Comparison of ENCODE assay signal across 7 mouse cellular contexts in genomic region chr16:90384846-90385245, GRCm38 (mm10). TPM values are rescaled to one million over a fixed set of nuclear protein-coding genes. Genes with fewer than 3 reads are reported as not detected.
DNase-seq lines count a peak whose midpoint lies in the region; ATAC-seq and TF ChIP-seq lines count a peak whose summit lies in the region.

No protein-coding gene starts in this region.

- TF ChIP-seq POLR2A in brain, embryonic 14.5 days (IDR thresholded peaks at IDR 0.05; ENCODE audit: borderline replicate concordance, extremely low read depth, insufficient read depth, insufficient read length, poor library complexity, severe bottlenecking), result no peak

- no peak for DNase-seq in ES-E14 (ENCODE audit: low read depth, low spot score)
- DNase-seq in brain, embryonic 14.5 days (ENCODE audit: low read depth), result peak; percentile 69
- peak; percentile 43 for DNase-seq in mesoderm, embryonic 11.5 days (ENCODE audit: low read depth, low spot score)
- no peak for DNase-seq in ovary, adult 18-20 months (ENCODE audit: low spot score)
- DNase-seq in layer of hippocampus, adult 8-10 months (ENCODE audit: low spot score in 2 of 2), result no peak
- no peak for DNase-seq in right cerebral cortex, adult 18-20 months

- ATAC-seq in hindbrain, embryonic 13.5 days (ENCODE audit: low FRiP score), result no peak

- H3K9me3 ChIP-seq in ES-E14 (ENCODE audit: control insufficient read depth, insufficient read depth, low read depth, low read length), result no peaks in the 10 kb centered on the region
- peaks cover 4% of the 10 kb centered on the region; the same call in 1 of the 2 replicates for H3K9me3 ChIP-seq in hindbrain, embryonic 13.5 days

- H3K4me1 ChIP-seq in ES-E14 (ENCODE audit: control insufficient read depth in 2 of 2, insufficient read depth in 2 of 2, low read length in 2 of 2, poor library complexity in 1 of 2), result peaks cover 3 to 9% of the 10 kb centered on the region in 2 experiments; a peak in 3 of 4 replicates
- peaks cover 50% of the 10 kb centered on the region for H3K4me1 ChIP-seq in hindbrain, embryonic 13.5 days (replicated peaks)

- in situ Hi-C loops in ES-E14 (cut with MboI; ENCODE audit: low sequenced_read_pairs in 2 of 2, unreplicated experiment in 2 of 2), result no loop called here

- peak overlapping the region; percentile 91; the same call in 1 of the 2 replicates for H3K9ac ChIP-seq in ES-E14 (ENCODE audit: insufficient read depth, low read depth, low read length, poor library complexity, severe bottlenecking)
- peak overlapping the region; percentile 92 for H3K9ac ChIP-seq in hindbrain, embryonic 13.5 days

- H3K27ac ChIP-seq in ES-E14 (ENCODE audit: insufficient read depth, low read depth, low read length, poor library complexity, severe bottlenecking), result no peak overlapping the region
- H3K27ac ChIP-seq in hindbrain, embryonic 13.5 days, result peak overlapping the region; percentile 93

- TF ChIP-seq CTCF in brain, embryonic 14.5 days (IDR thresholded peaks at IDR 0.05; ENCODE audit: borderline replicate concordance, extremely low read depth, insufficient read depth, insufficient read length), result no peak

- no peaks in the 10 kb centered on the region for H3K36me3 ChIP-seq in ES-E14 (ENCODE audit: control insufficient read depth, insufficient read depth, low read length, poor library complexity, severe bottlenecking)
- no peaks in the 10 kb centered on the region for H3K36me3 ChIP-seq in hindbrain, embryonic 13.5 days

- H3K4me2 ChIP-seq in hindbrain, embryonic 13.5 days, result peak overlapping the region; percentile 86

- peaks cover 11% of the 10 kb centered on the region; the same call in 1 of the 2 replicates for H3K27me3 ChIP-seq in hindbrain, embryonic 13.5 days

- 3% methylated on average over 12 of the region's 12 CpGs for WGBS in hindbrain, embryonic 13.5 days

- peak overlapping the region in 1 of 2 experiments; percentile 78; a peak in 2 of 4 replicates for H3K4me3 ChIP-seq in ES-E14 (ENCODE audit: insufficient read depth in 1 of 2, low read depth in 1 of 2, low read length in 2 of 2, poor library complexity in 1 of 2, severe bottlenecking in 1 of 2)
- peak overlapping the region; percentile 88 for H3K4me3 ChIP-seq in hindbrain, embryonic 13.5 days

TF ChIP-seq in ES-E14, 5 proteins besides CTCF, POLR2A, EP300 and RAD21:
- TF ChIP-seq MAFK (IDR thresholded peaks at IDR 0.05; ENCODE audit: insufficient read depth, low read depth, low read length), result no peak
- TF ChIP-seq ZNF384 (IDR thresholded peaks at IDR 0.05; ENCODE audit: low read depth, low read length), result no peak

RNA-seq across cellular contexts. Expression of gene Hunk, which starts 1.0 kb away (rescaled TPM):
- 9.0 and 9.2 TPM in 2 replicates for total RNA-seq in ES-E14 (2012; rRNA removed)
- 14.3 and 19.4 TPM in 2 replicates for polyA plus RNA-seq in brain, embryonic 14.5 days (2012; rRNA removed)
- 7.3 and 7.8 TPM in 2 replicates for polyA plus RNA-seq in hindbrain, embryonic 13.5 days (2015; fragmentation: Nextera tagmentation; extraction: Ambion mirVana)
- 10 to 100 TPM; 25.2 to 30.3 (median 26.7) TPM for total RNA-seq in layer of hippocampus, adult 8-10 months (2022)

Comparison
In these comparisons a context has a peak if more than half of its experiments do, and no peak if none do; other contexts are left out.
1. DNase-seq: peak in brain, embryonic 14.5 days (single experiment) and mesoderm, embryonic 11.5 days (single experiment); none in ES-E14 (single experiment), ovary, adult 18-20 months (single experiment), layer of hippocampus, adult 8-10 months (0 of 2) and right cerebral cortex, adult 18-20 months (single experiment).